Mouse (Mus musculus) hindbrain, embryonic 12.5 days (tissue): ENCODE results near the gene Hspa8. TPM values are rescaled to one million over a fixed set of nuclear protein-coding genes. Genes with fewer than 3 reads are reported as not detected.
"Not testable (repeated sequence)": the region's sequence is repeated elsewhere in the genome, so short reads cannot be mapped to it uniquely, and the experiment has no call there.

ENCODE experiments used
- ATAC-seq: fragments of 200-750 bp; cut with Nextera tagmentation; 2 replicates; pipeline ENCODE4 v1.8.0; 2017; ENCODE audit warnings: moderate TSS enrichment; ENCODE audit not compliant: low FRiP score
- H3K27ac ChIP-seq: fragments of 300-500 bp; sonication (generic); 2 replicates; pipeline ENCODE4 v1.5.1; 2016; ENCODE audit warnings: mild to moderate bottlenecking
- H3K27me3 ChIP-seq: fragments of 300-500 bp; sonication (generic); 2 replicates; pipeline ENCODE4 v1.6.1; 2016; ENCODE audit warnings: mild to moderate bottlenecking
- H3K36me3 ChIP-seq: fragments of 300-500 bp; sonication (generic); 2 replicates; pipeline ENCODE4 v1.6.1; 2016; ENCODE audit warnings: mild to moderate bottlenecking
- H3K4me1 ChIP-seq: fragments of 300-500 bp; sonication (generic); 2 replicates; pipeline ENCODE4 v1.6.1; 2016
- H3K4me2 ChIP-seq: fragments of 300-500 bp; sonication (generic); replicated peaks from 2 replicates; pipeline ENCODE4 v1.6.1; 2016; ENCODE audit warnings: mild to moderate bottlenecking
- H3K4me3 ChIP-seq: fragments of 300-500 bp; sonication (generic); 2 replicates; pipeline ENCODE4 v1.5.1; 2016; ENCODE audit warnings: mild to moderate bottlenecking
- H3K9ac ChIP-seq: fragments of 300-500 bp; sonication (generic); 2 replicates; pipeline ENCODE4 v1.6.1; 2016; ENCODE audit warnings: mild to moderate bottlenecking, moderate library complexity
- H3K9me3 ChIP-seq: fragments of 300-500 bp; sonication (generic); replicated peaks from 2 replicates; pipeline ENCODE4 v1.6.1; 2016; ENCODE audit warnings: mild to moderate bottlenecking
- WGBS: fragments of 180-500 bp; shearing (Covaris S2); methylation state at CpG from one replicate; pipeline ENCODE4 v1.1.7; 2016; 5-methylcytosine and 5-hydroxymethylcytosine counted together
- polyA plus RNA-seq: library from polyadenylated mRNA; unstranded; fragments of >200 nt; fragmentation: Nextera tagmentation; extraction: Ambion mirVana; gene quantifications from 2 replicates; pipeline ENCODE4 v1.2.1, GENCODE M21; 2016

Hspa8 gene
- polyA plus RNA-seq, 1 experiment from 2014 or later = 2,594 TPM

DNA sequence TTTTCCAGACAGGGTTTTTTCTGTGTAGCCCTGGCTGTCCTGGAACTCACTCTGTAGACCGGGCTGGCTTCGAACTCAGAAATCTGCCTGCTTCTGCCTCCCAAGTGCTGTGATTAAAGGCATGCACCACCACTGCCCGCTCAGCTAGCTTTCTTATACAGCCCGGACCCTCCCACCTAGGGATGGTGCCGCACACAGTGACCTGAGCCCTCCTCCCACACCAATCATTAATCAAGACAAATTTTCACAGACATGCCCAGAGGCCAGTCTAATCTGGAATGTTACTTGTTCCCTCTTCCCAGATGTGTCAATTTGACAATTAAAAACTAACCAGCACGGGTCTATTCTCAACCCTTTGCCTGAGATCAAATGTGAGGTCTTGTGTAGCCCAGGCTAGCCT, 27.6 kb upstream of the Hspa8 start:
- not testable (repeated sequence) for H3K4me3 ChIP-seq, H3K4me1 ChIP-seq, ATAC-seq, H3K4me2 ChIP-seq, H3K27me3 ChIP-seq, H3K9ac ChIP-seq, H3K9me3 ChIP-seq, H3K27ac ChIP-seq
- WGBS = 83% methylated on average over 6 of the region's 6 CpGs
- H3K36me3 ChIP-seq = peaks cover 13% of the 10 kb centered on the region; the same call in 1 of the 2 replicates

GRCm38 (mm10) chr9:40773869-40774268, 26.9 kb upstream of the Hspa8 start:
- no peak overlapping the region for H3K4me2 ChIP-seq
- WGBS = 89% methylated on average over 4 of the region's 4 CpGs
- H3K9me3 ChIP-seq = no peaks in the 10 kb centered on the region
- peaks cover 13% of the 10 kb centered on the region; the same call in 1 of the 2 replicates for H3K36me3 ChIP-seq
- no peak overlapping the region for H3K27ac ChIP-seq
- no peak overlapping the region for H3K4me3 ChIP-seq
- no peak for ATAC-seq
- no peaks in the 10 kb centered on the region for H3K27me3 ChIP-seq
- H3K4me1 ChIP-seq = peaks cover 5% of the 10 kb centered on the region; the same call in 1 of the 2 replicates
- no peak overlapping the region for H3K9ac ChIP-seq

DNA sequence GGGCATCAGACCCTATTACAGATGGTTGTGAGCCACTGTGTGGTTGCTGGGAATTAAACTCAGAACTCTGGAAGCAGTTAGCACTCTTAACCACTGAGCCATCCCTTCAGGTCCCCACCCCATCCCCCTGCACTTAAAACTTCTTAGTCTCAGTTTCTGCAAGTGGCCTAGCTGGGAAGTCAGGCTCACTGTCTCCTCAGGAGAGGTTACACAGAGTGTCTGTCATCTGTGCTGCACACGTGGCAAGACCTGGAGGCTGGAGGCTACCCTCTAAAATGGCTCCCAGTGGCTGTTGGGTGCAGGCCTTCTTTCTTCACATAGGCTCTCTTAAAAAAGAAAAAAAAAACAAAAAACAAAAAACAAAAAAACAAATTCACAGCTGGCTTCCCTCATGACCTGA, 24.7 kb upstream of the Hspa8 start:
- Histone ChIP-seq H3K27me3 (no peaks in the 10 kb centered on the region), H3K4me3 (no peak overlapping the region), H3K27ac (no peak overlapping the region), H3K9ac (no peak overlapping the region), H3K4me1 (no peaks in the 10 kb centered on the region), H3K36me3 (peaks cover 13% of the 10 kb centered on the region; the same call in 1 of the 2 replicates), H3K4me2 (no peak overlapping the region), H3K9me3 (no peaks in the 10 kb centered on the region)
- no peak for ATAC-seq
- WGBS = 76% methylated on average over 1 of the region's 1 CpGs

GRCm38 (mm10) chr9:40776459-40777248, 24.1 kb upstream of the Hspa8 start:
- H3K9me3 ChIP-seq = no peaks in the 10 kb centered on the region
- 77% methylated on average over 11 of the region's 11 CpGs for WGBS
- H3K4me3 ChIP-seq = no peak overlapping the region
- H3K4me1 ChIP-seq = no peaks in the 10 kb centered on the region
- ATAC-seq = no peak
- no peak overlapping the region for H3K27ac ChIP-seq
- H3K36me3 ChIP-seq = peaks cover 13% of the 10 kb centered on the region; the same call in 1 of the 2 replicates
- H3K9ac ChIP-seq = no peak overlapping the region
- H3K27me3 ChIP-seq = no peaks in the 10 kb centered on the region
- no peak overlapping the region for H3K4me2 ChIP-seq

DNA sequence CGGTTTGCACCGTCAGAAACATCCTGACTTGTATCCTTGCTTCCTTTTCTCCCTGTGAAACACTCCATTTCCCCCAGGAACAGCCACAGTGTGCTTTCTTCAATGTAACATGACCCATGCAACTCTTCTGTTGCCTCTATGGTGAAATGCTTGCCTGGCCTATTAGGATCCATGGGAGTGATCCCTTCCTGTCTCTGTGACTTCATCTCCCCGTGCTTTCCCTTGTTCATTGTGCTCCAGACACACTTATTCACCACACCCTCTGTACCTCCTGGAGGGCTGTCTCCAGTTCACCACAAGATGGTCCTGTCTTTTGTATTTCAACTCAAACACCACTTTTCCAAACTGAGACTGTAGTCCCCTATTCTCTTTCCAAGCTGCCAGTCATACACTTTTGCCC, 20.7 kb upstream of the Hspa8 start:
- Histone ChIP-seq H3K27me3 (no peaks in the 10 kb centered on the region), H3K4me2 (no peak overlapping the region), H3K9ac (no peak overlapping the region), H3K27ac (no peak overlapping the region), H3K9me3 (no peaks in the 10 kb centered on the region), H3K36me3 (peaks cover 6% of the 10 kb centered on the region), H3K4me1 (peaks cover 19% of the 10 kb centered on the region), H3K4me3 (no peak overlapping the region)
- ATAC-seq = no peak
- 76% methylated on average over 3 of the region's 3 CpGs for WGBS

DNA sequence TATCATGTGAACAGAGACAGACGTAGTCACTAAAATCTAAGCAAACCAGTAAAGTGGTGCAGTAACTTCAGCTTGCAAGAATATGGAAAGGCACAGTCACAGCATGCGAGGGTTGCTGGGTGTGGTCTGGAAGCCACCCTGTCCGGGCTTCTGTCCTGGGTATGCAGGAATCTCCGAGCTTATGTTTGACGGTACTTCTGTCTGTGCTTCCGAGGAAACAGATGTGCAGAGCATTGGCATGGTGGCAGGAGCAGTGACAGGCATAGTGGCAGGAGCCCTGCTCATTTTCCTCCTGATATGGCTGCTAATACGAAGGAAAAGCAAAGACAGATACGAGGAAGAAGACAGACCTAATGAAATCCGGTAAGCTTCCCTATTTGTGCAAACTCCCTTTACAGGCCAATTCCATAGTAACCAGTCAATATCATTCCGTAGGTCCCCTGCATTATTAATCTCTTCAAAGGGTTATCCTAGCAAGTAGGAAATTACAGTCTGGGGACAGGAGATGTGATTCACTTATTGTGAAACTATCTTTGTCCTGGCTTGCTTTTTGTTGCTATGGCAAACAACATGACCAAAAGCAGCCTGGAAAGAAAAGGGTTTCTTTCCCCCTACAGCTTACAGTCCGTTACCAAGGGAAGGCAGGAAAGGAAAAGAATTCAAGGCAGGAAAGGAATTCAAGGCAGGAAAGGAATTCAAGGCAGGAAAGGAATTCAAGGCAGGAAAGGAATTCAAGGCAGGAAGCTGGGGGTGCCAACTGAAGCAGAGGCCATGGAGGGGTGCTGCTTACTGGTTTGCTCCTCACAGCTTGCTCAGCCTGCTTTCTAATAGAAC, 19.7 kb upstream of the Hspa8 start:
- peaks cover 6% of the 10 kb centered on the region for H3K36me3 ChIP-seq
- no peak overlapping the region for H3K4me2 ChIP-seq
- peaks cover 25% of the 10 kb centered on the region for H3K4me1 ChIP-seq
- WGBS = 79% methylated on average over 11 of the region's 11 CpGs
- H3K27ac ChIP-seq = peak overlapping the region; percentile 17; the same call in 1 of the 2 replicates
- no peak overlapping the region for H3K4me3 ChIP-seq
- H3K27me3 ChIP-seq = no peaks in the 10 kb centered on the region
- H3K9me3 ChIP-seq = no peaks in the 10 kb centered on the region
- no peak for ATAC-seq
- H3K9ac ChIP-seq = no peak overlapping the region

- no peaks in the 10 kb centered on the region for H3K27me3 ChIP-seq
- peak overlapping the region; percentile 15; the same call in 1 of the 2 replicates for H3K4me2 ChIP-seq
- H3K36me3 ChIP-seq = peaks cover 6% of the 10 kb centered on the region
- H3K9ac ChIP-seq = no peak overlapping the region
- H3K9me3 ChIP-seq = no peaks in the 10 kb centered on the region
- no peak overlapping the region for H3K27ac ChIP-seq
- H3K4me1 ChIP-seq = peaks cover 25% of the 10 kb centered on the region
- H3K4me3 ChIP-seq = no peak overlapping the region
- WGBS = 46% methylated on average over 26 of the region's 26 CpGs
- ATAC-seq = no peak
These were observed 18.8 kb upstream of the Hspa8 start for GRCm38 (mm10) chr9:40781726-40782581.

GRCm38 (mm10) chr9:40783641-40784373, 17.0 kb upstream of the Hspa8 start:
- Histone ChIP-seq H3K27me3 (no peaks in the 10 kb centered on the region), H3K36me3 (peaks cover 6% of the 10 kb centered on the region), H3K27ac (peak overlapping the region; percentile 74), H3K9ac (no peak overlapping the region), H3K4me3 (no peak overlapping the region), H3K9me3 (no peaks in the 10 kb centered on the region), H3K4me1 (peaks cover 25% of the 10 kb centered on the region), H3K4me2 (peak overlapping the region; percentile 32; the same call in 1 of the 2 replicates)
- ATAC-seq = 0 out of 2 replicates have a peak, but pooled peaks have one; percentile 25
- 5% methylated on average over 13 of the region's 13 CpGs for WGBS

- H3K36me3 ChIP-seq = peaks cover 6% of the 10 kb centered on the region
- 10% methylated on average over 9 of the region's 9 CpGs for WGBS
- ATAC-seq = no peak
- H3K4me2 ChIP-seq = peak overlapping the region; percentile 32
- no peaks in the 10 kb centered on the region for H3K9me3 ChIP-seq
- H3K4me1 ChIP-seq = peaks cover 25% of the 10 kb centered on the region
- no peaks in the 10 kb centered on the region for H3K27me3 ChIP-seq
- peak overlapping the region; percentile 74 for H3K27ac ChIP-seq
- no peak overlapping the region for H3K9ac ChIP-seq
- no peak overlapping the region for H3K4me3 ChIP-seq
These were observed 16.3 kb upstream of the Hspa8 start for GRCm38 (mm10) chr9:40784374-40784967.

DNA sequence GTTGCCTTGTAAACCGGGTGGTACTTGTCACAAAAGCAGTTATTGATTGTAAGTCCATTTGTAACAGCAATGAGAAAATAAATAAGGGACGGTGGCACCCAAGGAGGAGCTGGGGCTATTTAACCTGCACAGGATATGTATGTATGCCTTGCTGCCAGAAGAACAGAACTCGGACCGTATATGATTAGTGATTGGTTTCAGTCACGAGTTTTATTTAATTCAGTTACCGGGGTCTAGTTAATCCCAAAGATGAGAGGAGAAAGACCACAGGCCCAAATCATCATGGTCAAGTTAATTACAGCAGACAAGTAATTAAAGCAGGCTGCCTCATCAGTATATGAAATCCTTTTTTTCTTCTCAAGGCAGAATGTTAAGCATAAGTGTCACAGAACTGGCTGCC, 15.3 kb upstream of the Hspa8 start:
- no peak for ATAC-seq
- 62% methylated on average over 6 of the region's 6 CpGs for WGBS

DNA sequence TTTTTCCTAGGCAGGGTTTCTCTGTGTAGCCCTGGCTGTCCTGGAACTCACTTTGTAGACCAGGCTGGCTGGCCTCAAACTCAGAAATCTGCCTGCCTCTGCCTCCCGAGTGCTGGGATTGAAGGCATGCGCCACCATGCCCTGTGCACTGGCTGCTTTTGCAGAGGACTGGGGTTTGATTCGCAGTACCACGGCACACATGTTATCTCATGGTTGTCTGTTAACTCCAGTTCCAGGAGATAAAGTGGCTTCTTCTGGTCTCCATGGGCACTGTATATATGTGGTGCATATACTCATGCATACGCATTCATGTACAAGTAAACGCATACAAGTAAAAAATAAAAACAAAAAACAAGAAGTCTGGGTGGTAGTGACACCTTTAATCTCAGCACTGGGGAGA, 14.0 kb upstream of the Hspa8 start:
- H3K9me3 ChIP-seq, H3K27ac ChIP-seq, H3K4me3 ChIP-seq, H3K4me2 ChIP-seq, ATAC-seq, H3K9ac ChIP-seq, H3K27me3 ChIP-seq, H3K36me3 ChIP-seq: not testable (repeated sequence)
- 97% methylated on average over 6 of the region's 6 CpGs for WGBS
- peaks cover 25% of the 10 kb centered on the region for H3K4me1 ChIP-seq

More for the DNA sequence above, 15.3 kb upstream of the Hspa8 start:
- Histone ChIP-seq H3K36me3 (peaks cover 6% of the 10 kb centered on the region), H3K4me1 (peaks cover 25% of the 10 kb centered on the region), H3K9me3 (no peaks in the 10 kb centered on the region), H3K27ac (peak overlapping the region; percentile 58), H3K9ac (no peak overlapping the region), H3K4me3 (no peak overlapping the region), H3K27me3 (no peaks in the 10 kb centered on the region), H3K4me2 (no peak overlapping the region)
